Mouse (Mus musculus) E14TG2a.4 (cell line): ENCODE data around the gene BC003965.

Experiments used
- CTCF ChIP-seq: conservative IDR thresholded peaks from 2 replicates; pipeline ENCODE4 v1.5.1; 2014; ENCODE audit warnings: low read length
- NANOG ChIP-seq: IDR thresholded peaks from 2 replicates; pipeline ENCODE4 v1.6.1; 2014; ENCODE audit warnings: borderline replicate concordance, low read length, mixed read lengths
- POU5F1 ChIP-seq: IDR thresholded peaks from 2 replicates; pipeline ENCODE4 v1.6.1; 2014; ENCODE audit warnings: low read length, borderline replicate concordance

GRCm38 (mm10) chr17:25135622-25136021 is 48.7 kb upstream of the BC003965 start:
- no peak for TF ChIP-seq POU5F1
- no peak for TF ChIP-seq CTCF
- TF ChIP-seq NANOG = no peak
